In the genomic region with DNA sequence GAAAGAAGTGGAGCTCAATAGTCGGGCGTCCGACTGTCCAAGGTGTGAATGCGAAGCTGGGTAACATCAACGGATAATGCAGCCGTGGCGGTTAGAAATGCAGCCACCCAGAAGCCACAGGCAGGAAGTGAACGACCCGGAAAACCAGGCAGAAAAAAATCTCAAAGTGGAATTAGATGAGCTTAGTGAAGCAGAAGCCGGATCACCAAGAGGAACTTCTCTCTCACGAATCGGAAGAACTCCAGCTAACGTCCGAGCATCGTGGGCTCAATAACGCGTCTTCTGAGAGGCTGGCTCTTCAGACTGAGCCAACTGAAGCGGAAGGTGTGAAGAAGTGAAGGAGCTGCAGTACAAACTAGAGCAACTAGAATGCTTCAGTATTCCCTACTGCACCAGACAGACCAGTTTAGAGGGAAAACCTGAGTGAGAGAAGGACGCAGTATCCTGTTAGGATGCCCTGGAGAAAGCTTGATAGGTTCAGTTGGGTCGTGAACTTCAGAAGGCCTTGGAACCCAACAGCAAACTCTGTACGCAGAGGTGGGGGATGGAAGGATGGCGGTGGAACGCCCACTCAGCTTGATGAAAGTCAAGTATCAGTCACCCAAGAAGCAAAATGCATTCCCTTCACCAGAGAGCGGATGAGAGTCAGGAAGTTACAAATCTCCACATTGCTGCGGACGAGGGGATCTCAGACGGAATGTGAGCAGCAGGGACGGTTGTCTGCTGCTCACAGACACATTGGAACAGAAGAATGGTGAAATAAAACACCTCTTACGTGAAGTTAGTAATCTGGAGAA, we compare ENCODE assay signal across 16 mouse cellular contexts. TPM values are rescaled to one million over a fixed set of nuclear protein-coding genes. Genes with fewer than 3 reads are reported as not detected.
DNase-seq lines count a peak whose midpoint lies in the region; ATAC-seq and TF ChIP-seq lines count a peak whose summit lies in the region.
"Had no signal": no experiment of that assay in that cellular context is flagged by ENCODE, and none has a peak within 500 bp of the region (broad histone marks: within the 10 kb centered on the region; RNA-seq: fewer than 3 reads in every experiment).

No protein-coding gene starts in this region.

- H3K4me3 ChIP-seq in heart, embryonic 16.5 days (ENCODE audit: low read length): peak overlapping the region; percentile 18; the same call in 1 of the 2 replicates
- H3K4me3 ChIP-seq in heart, embryonic 10.5 days: no peak overlapping the region
- peak overlapping the region; percentile 5; the same call in 1 of the 2 replicates for H3K4me3 ChIP-seq in brown adipose tissue, adult 24 weeks (ENCODE audit: insufficient read depth, low read depth, low read length)
- H3K4me3 ChIP-seq in thymus, adult 2 months (ENCODE audit: control insufficient read depth, insufficient read depth, low read length): peak overlapping the region; percentile 50
- H3K4me3 ChIP-seq in hindbrain, embryonic 13.5 days: no peak overlapping the region
- H3K4me3 ChIP-seq in hindbrain, embryonic 16.5 days (ENCODE audit: low read length): no peak overlapping the region
- H3K4me3 ChIP-seq: midbrain, embryonic 10.5 days; stomach, embryonic 15.5 days had no signal

- no peak for TF ChIP-seq CTCF in thymus, adult 2 months (IDR thresholded peaks at IDR 0.05; ENCODE audit: borderline replicate concordance, control insufficient read depth, extremely low read depth, insufficient read depth, low read length, poor library complexity)

- H3K9me3 ChIP-seq in heart, embryonic 16.5 days (replicated peaks; ENCODE audit: control insufficient read depth, low read length): no peaks in the 10 kb centered on the region
- no peaks in the 10 kb centered on the region for H3K9me3 ChIP-seq in heart, embryonic 10.5 days
- H3K9me3 ChIP-seq in hindbrain, embryonic 13.5 days: no peaks in the 10 kb centered on the region
- no peaks in the 10 kb centered on the region for H3K9me3 ChIP-seq in hindbrain, embryonic 16.5 days (ENCODE audit: control insufficient read depth, low read length)
- H3K9me3 ChIP-seq: midbrain, embryonic 10.5 days; stomach, embryonic 15.5 days had no signal

- no peak for ATAC-seq in heart, embryonic 16.5 days (replicated peaks; ENCODE audit: extremely low read depth, insufficient read depth, low FRiP score)
- ATAC-seq in hindbrain, embryonic 13.5 days (ENCODE audit: low FRiP score): no peak
- no peak for ATAC-seq in hindbrain, embryonic 16.5 days
- ATAC-seq: intestine, postnatal 0 days had no signal

- no peaks in the 10 kb centered on the region for H3K27me3 ChIP-seq in heart, embryonic 16.5 days (ENCODE audit: control insufficient read depth, insufficient read depth, low read length)
- H3K27me3 ChIP-seq in heart, embryonic 10.5 days (ENCODE audit: insufficient read depth, poor library complexity, severe bottlenecking): no peaks in the 10 kb centered on the region
- no peaks in the 10 kb centered on the region for H3K27me3 ChIP-seq in thymus, adult 2 months (ENCODE audit: control insufficient read depth, insufficient read depth, low read length)
- no peaks in the 10 kb centered on the region for H3K27me3 ChIP-seq in hindbrain, embryonic 13.5 days
- no peaks in the 10 kb centered on the region for H3K27me3 ChIP-seq in hindbrain, embryonic 16.5 days (replicated peaks; ENCODE audit: control insufficient read depth, insufficient read depth, low read length)
- H3K27me3 ChIP-seq: stomach, embryonic 15.5 days had no signal

- H3K27ac ChIP-seq in heart, embryonic 16.5 days (ENCODE audit: low read length): peak overlapping the region; percentile 63; the same call in 1 of the 2 replicates
- H3K27ac ChIP-seq in heart, embryonic 10.5 days: no peak overlapping the region
- no peak overlapping the region for H3K27ac ChIP-seq in brown adipose tissue, adult 24 weeks (replicated peaks; ENCODE audit: low read depth, low read length)
- H3K27ac ChIP-seq in thymus, adult 2 months (ENCODE audit: control insufficient read depth, insufficient read depth, low read length): peak overlapping the region; percentile 99
- no peak overlapping the region for H3K27ac ChIP-seq in hindbrain, embryonic 13.5 days
- H3K27ac ChIP-seq in hindbrain, embryonic 16.5 days (ENCODE audit: low read depth, low read length): no peak overlapping the region
- H3K27ac ChIP-seq: midbrain, embryonic 10.5 days; stomach, embryonic 15.5 days had no signal

- peak overlapping the region; percentile 46 for H3K4me2 ChIP-seq in heart, embryonic 16.5 days (ENCODE audit: low read depth, low read length)
- no peak overlapping the region for H3K4me2 ChIP-seq in hindbrain, embryonic 13.5 days
- H3K4me2 ChIP-seq in hindbrain, embryonic 16.5 days (ENCODE audit: low read length): no peak overlapping the region
- H3K4me2 ChIP-seq: heart, embryonic 11.5 days; stomach, embryonic 15.5 days had no signal

- H3K36me3 ChIP-seq in heart, embryonic 16.5 days (ENCODE audit: control insufficient read depth, insufficient read depth): no peaks in the 10 kb centered on the region
- H3K36me3 ChIP-seq in heart, embryonic 10.5 days: no peaks in the 10 kb centered on the region
- H3K36me3 ChIP-seq in thymus, adult 2 months (ENCODE audit: control insufficient read depth, insufficient read depth, low read length): no peaks in the 10 kb centered on the region
- H3K36me3 ChIP-seq in hindbrain, embryonic 13.5 days: no peaks in the 10 kb centered on the region
- H3K36me3 ChIP-seq in hindbrain, embryonic 16.5 days (ENCODE audit: control insufficient read depth, insufficient read depth, low read length): no peaks in the 10 kb centered on the region
- H3K36me3 ChIP-seq: midbrain, embryonic 10.5 days; stomach, embryonic 15.5 days had no signal

- no peak for DNase-seq in heart, embryonic 10.5 days (ENCODE audit: low spot score)
- DNase-seq in CD4-positive helper T cell, adult 2 months (ENCODE audit: low read depth, low spot score): peak; percentile 85
- peak; percentile 50 for DNase-seq in thymus, adult 2 months
- DNase-seq in layer of hippocampus, postnatal 14 days (ENCODE audit: low spot score in 2 of 2): no peak
- DNase-seq: cerebellum, adult 18-20 months; embryo, embryonic 11 days; lung, adult 2 months; right cerebral cortex, postnatal 14 days had no signal

- WGBS in heart, embryonic 16.5 days: 76% methylated on average over 29 of the region's 29 CpGs
- WGBS in heart, embryonic 10.5 days: 81% methylated on average over 29 of the region's 29 CpGs
- 56% methylated on average over 29 of the region's 29 CpGs for WGBS in thymus, adult 2 months
- 90% methylated on average over 29 of the region's 29 CpGs for WGBS in hindbrain, embryonic 13.5 days
- WGBS in hindbrain, embryonic 16.5 days: 91% methylated on average over 29 of the region's 29 CpGs

- no peak for TF ChIP-seq POLR2A in thymus, adult 2 months (IDR thresholded peaks at IDR 0.05; ENCODE audit: control insufficient read depth, extremely low read depth, insufficient read depth, low read length, poor library complexity)

- H3K9ac ChIP-seq in heart, embryonic 16.5 days (ENCODE audit: low read length): no peak overlapping the region
- no peak overlapping the region for H3K9ac ChIP-seq in hindbrain, embryonic 13.5 days
- no peak overlapping the region for H3K9ac ChIP-seq in hindbrain, embryonic 16.5 days (ENCODE audit: low read depth, low read length)
- H3K9ac ChIP-seq: stomach, embryonic 15.5 days had no signal

- H3K4me1 ChIP-seq in heart, embryonic 16.5 days (ENCODE audit: control insufficient read depth, insufficient read depth, low read length): no peaks in the 10 kb centered on the region
- peaks cover 9% of the 10 kb centered on the region; the same call in 1 of the 2 replicates for H3K4me1 ChIP-seq in heart, embryonic 10.5 days
- H3K4me1 ChIP-seq in brown adipose tissue, adult 24 weeks (ENCODE audit: control insufficient read depth, insufficient read depth, insufficient read length, low read length): no peaks in the 10 kb centered on the region
- H3K4me1 ChIP-seq in thymus, adult 2 months (replicated peaks; ENCODE audit: control insufficient read depth, insufficient read depth, low read length): peaks cover 21% of the 10 kb centered on the region
- no peaks in the 10 kb centered on the region for H3K4me1 ChIP-seq in hindbrain, embryonic 13.5 days (replicated peaks)
- no peaks in the 10 kb centered on the region for H3K4me1 ChIP-seq in hindbrain, embryonic 16.5 days (ENCODE audit: control insufficient read depth, insufficient read depth, low read depth, low read length)
- H3K4me1 ChIP-seq: midbrain, embryonic 10.5 days; stomach, embryonic 15.5 days had no signal

RNA-seq across cellular contexts. Expression of gene Osbpl8, which starts 8.0 kb away (rescaled TPM):
- polyA plus RNA-seq in heart, embryonic 16.5 days (2015; fragmentation: Nextera tagmentation; extraction: Ambion mirVana): 28.8 and 30.2 TPM in 2 replicates
- polyA plus RNA-seq in heart, embryonic 10.5 days (2016; fragmentation: Nextera tagmentation; extraction: Ambion mirVana): 11.5 and 18.2 TPM in 2 replicates
- polyA plus RNA-seq in brown adipose tissue, adult 24 weeks (2012; ENCODE audit: insufficient read depth, insufficient read length, missing spikeins): 7.5 and 11.5 TPM in 2 replicates
- polyA plus RNA-seq in thymus, adult 2 months (2012; rRNA removed): 22.0 and 26.8 TPM in 2 replicates
- 17.6 and 17.7 TPM in 2 replicates for polyA plus RNA-seq in hindbrain, embryonic 13.5 days (2015; fragmentation: Nextera tagmentation; extraction: Ambion mirVana)
- 10 to 100 TPM; 55.7 to 59.3 TPM for total RNA-seq in layer of hippocampus, postnatal 14 days (2021)
- 12.5 and 13.2 TPM in 2 replicates for polyA plus RNA-seq in hindbrain, embryonic 16.5 days (2015; fragmentation: Nextera tagmentation; extraction: Ambion mirVana)

Comparison
In these comparisons a context has a peak if more than half of its experiments do, and no peak if none do; other contexts are left out.
1. H3K27ac ChIP-seq: peak in heart, embryonic 16.5 days (single experiment) and thymus, adult 2 months (single experiment); none in heart, embryonic 10.5 days (single experiment), brown adipose tissue, adult 24 weeks (single experiment), hindbrain, embryonic 13.5 days (single experiment) and hindbrain, embryonic 16.5 days (single experiment).
2. H3K4me3 ChIP-seq: peak in heart, embryonic 16.5 days (single experiment), brown adipose tissue, adult 24 weeks (single experiment) and thymus, adult 2 months (single experiment); none in heart, embryonic 10.5 days (single experiment), hindbrain, embryonic 13.5 days (single experiment) and hindbrain, embryonic 16.5 days (single experiment).
3. DNase-seq: peak in CD4-positive helper T cell, adult 2 months (single experiment) and thymus, adult 2 months (single experiment); none in heart, embryonic 10.5 days (single experiment) and layer of hippocampus, postnatal 14 days (0 of 2).